Mouse (Mus musculus): ENCODE measurements around the gene Arpp19.

DNA sequence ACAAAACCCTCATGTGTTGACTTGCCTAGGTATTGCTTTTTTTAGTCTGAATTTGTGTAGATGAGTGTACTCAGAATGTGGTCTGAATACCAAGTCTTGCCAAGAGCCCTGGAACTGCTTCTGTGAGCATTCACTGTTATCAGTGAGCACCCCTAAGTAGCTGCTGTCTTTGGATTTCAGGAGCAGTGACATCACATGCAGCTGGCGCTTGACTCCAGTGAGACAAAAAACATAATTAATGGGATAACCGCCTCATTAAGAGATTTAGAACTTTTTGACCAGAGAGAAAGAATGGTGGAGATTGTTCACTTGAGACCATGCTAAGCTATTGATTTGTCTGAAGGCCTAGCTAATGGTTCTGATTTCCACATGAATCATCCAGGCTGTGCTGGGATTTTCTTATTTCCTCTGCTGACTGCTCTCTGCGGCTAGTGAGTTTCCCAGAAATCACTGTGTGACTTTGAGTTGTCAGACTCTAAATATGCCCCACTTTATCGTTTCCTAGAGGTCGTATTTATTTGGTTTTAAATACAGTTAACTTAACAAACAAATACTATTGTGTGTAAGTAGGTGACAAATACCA, 47.9 kb downstream of the Arpp19 start:
- TF ChIP-seq CTCF (IDR thresholded peaks at IDR 0.05; ENCODE audit: low read depth) (no peak), EP300 (IDR thresholded peaks at IDR 0.05; ENCODE audit: low read depth) (no peak)

Data from liver, embryonic 14.5 days (tissue).